Mouse (Mus musculus): ENCODE measurements around the gene Vmo1. TPM values are rescaled to one million over a fixed set of nuclear protein-coding genes. Genes with fewer than 3 reads are reported as not detected.
A peak's percentile ranks its signal among the peaks of the same experiment; 100 is the strongest.

The Vmo1 gene
- polyA plus RNA-seq (2012; ENCODE audit: insufficient read depth, insufficient read length, missing spikeins): not detected in 2 replicates

DNA sequence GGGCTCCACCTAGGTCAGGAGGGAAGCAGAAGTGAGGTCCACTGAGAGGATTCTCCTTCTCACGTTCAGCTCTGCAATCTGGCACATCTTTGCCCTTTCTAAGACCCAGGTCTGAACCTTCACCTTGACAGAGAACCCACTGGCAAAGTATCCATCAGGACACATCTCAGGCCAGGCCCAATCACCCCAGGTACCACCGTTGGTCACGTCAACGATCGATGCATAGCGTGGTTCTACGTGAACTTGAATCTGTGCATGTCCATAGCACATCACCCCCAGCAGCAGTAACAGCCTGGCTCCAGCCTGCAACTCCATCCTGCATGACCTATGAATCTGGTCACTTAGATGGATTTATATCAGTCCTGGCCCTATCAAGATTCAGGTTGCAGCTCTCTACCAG, at the start of gene Vmo1:
Gene Vmo1, minus strand, starts transcription at position 329 of the 400 bp plus-strand sequence.
- Histone ChIP-seq H3K4me3 (ENCODE audit: insufficient read depth, low read length) (no peak within 1 kb of the TSS), H3K27ac (ENCODE audit: insufficient read depth, low read depth, low read length) (no peak within 1 kb of the TSS), H3K4me1 (ENCODE audit: control insufficient read depth, insufficient read depth, low read length) (0 out of 2 replicates have a peak, but pooled peaks cover 3% of the 10 kb centered on the region)
- no peak for TF ChIP-seq POLR2A (IDR thresholded peaks at IDR 0.05; ENCODE audit: borderline replicate concordance, low read depth, low read length)
- TF ChIP-seq CTCF (IDR thresholded peaks at IDR 0.05; ENCODE audit: low read depth, low read length): no peak

GRCm38 (mm10) chr11:70563470-70564275, 49.3 kb upstream of the Vmo1 start:
- TF ChIP-seq POLR2A (IDR thresholded peaks at IDR 0.05; ENCODE audit: borderline replicate concordance, low read depth, low read length) (no peak), CTCF (IDR thresholded peaks at IDR 0.05; ENCODE audit: low read depth, low read length) (no peak)
- peak overlapping the region; percentile 73 for H3K27ac ChIP-seq (ENCODE audit: insufficient read depth, low read depth, low read length)

GRCm38 (mm10) chr11:70562995-70563469, 48.6 kb upstream of the Vmo1 start:
- peak overlapping the region; percentile 68 for H3K4me3 ChIP-seq (ENCODE audit: insufficient read depth, low read length)
- TF ChIP-seq CTCF (IDR thresholded peaks at IDR 0.05; ENCODE audit: low read depth, low read length) (no peak), POLR2A (IDR thresholded peaks at IDR 0.05; ENCODE audit: borderline replicate concordance, low read depth, low read length) (no peak)
- peaks cover 16% of the 10 kb centered on the region for H3K4me1 ChIP-seq (ENCODE audit: control insufficient read depth, insufficient read depth, low read length)
- H3K27ac ChIP-seq (ENCODE audit: insufficient read depth, low read depth, low read length): peak overlapping the region; percentile 73

More at GRCm38 (mm10) chr11:70563470-70564275, 49.3 kb upstream of the Vmo1 start:
- peak overlapping the region; percentile 68 for H3K4me3 ChIP-seq (ENCODE audit: insufficient read depth, low read length)
- peaks cover 21% of the 10 kb centered on the region for H3K4me1 ChIP-seq (ENCODE audit: control insufficient read depth, insufficient read depth, low read length)

DNA sequence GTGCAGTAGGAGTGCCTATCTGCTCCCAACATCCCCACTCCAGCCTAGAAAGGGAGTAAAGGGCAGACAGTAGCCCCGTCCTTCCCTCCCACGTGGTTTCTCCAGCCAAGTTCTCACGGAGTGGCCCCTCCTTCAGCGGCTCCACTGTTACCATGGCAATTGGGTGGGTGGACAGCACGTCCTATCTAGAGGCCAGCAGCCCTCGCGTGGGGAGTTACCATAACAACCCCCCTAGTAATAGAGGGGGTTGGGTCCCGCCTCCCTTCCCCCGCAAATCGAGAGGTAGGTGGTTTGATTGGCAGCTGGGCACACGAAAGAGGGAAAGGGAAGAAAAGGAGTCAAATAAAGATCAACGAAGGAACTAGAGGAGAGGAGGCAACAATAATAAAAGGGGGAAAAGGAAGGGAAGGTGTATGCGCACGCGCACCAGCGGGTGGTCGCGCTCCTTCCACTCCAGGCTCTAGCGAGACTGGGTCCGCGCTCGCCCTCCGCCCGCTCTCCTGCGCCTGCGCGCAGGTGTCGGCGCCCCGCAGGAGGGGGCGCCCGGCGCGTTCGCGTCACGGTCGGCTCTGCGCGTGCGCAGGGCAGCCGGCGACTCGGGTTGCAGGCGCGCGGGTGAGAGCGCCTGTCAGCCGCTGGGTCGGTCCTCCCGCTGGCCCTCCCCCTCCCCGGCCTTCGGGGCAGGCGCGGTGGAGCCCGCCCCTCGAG, 48.0 kb upstream of the Vmo1 start, which contains the start of gene Mink1:
Gene Mink1, plus strand, starts transcription at position 595 of the 708 bp plus-strand sequence.
- Histone ChIP-seq H3K27ac (ENCODE audit: insufficient read depth, low read depth, low read length) (peak within 1 kb of the TSS; percentile 73), H3K4me1 (ENCODE audit: control insufficient read depth, insufficient read depth, low read length) (peaks cover 13% of the 10 kb centered on the region), H3K4me3 (ENCODE audit: insufficient read depth, low read length) (peak within 1 kb of the TSS; percentile 68)
- TF ChIP-seq POLR2A (IDR thresholded peaks at IDR 0.05; ENCODE audit: borderline replicate concordance, low read depth, low read length): no peak
- TF ChIP-seq CTCF (IDR thresholded peaks at IDR 0.05; ENCODE audit: low read depth, low read length): no peak

DNA sequence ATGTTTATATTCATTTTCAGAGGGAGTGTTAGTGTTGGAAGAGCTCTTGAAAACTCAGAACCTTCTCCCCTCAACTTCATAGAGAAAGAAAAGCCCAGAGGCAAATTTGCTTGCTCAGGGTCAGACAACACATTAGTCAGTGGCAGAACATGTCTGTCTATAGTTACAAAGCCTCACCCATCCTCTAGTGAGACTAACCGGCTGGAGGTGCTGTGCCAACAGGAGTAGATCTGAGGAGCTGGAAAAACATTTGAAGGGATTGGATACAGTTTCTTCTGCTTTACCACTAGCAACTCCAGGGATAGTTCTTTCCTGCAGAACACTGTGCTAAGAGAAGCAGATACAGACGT, 47.5 kb upstream of the Vmo1 start:
- Histone ChIP-seq H3K4me3 (ENCODE audit: insufficient read depth, low read length) (peak overlapping the region; percentile 68), H3K27ac (ENCODE audit: insufficient read depth, low read depth, low read length) (no peak overlapping the region), H3K4me1 (ENCODE audit: control insufficient read depth, insufficient read depth, low read length) (peaks cover 13% of the 10 kb centered on the region)
- no peak for TF ChIP-seq CTCF (IDR thresholded peaks at IDR 0.05; ENCODE audit: low read depth, low read length)
- no peak for TF ChIP-seq POLR2A (IDR thresholded peaks at IDR 0.05; ENCODE audit: borderline replicate concordance, low read depth, low read length)

DNA sequence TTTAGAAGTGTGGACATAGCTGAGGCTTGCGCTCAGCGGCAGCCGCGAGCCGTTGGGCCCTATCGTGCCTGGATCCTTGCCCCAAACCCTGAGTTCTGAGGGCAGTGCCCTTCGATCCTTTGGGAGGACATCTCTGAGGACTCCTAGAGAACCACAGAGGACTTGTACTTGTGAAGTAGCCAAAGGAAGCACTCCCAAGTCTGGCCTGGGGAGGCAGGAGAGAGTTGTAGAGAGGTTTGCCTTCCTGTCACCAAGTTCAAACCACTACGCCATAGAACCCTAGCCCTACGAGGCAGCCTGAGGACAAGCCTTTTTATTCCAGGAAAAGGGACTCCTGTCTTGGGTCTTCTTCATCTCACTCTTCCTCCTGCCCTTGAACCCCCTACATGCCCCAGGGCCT, 43.1 kb upstream of the Vmo1 start:
- Histone ChIP-seq H3K4me3 (ENCODE audit: insufficient read depth, low read length) (no peak overlapping the region), H3K4me1 (ENCODE audit: control insufficient read depth, insufficient read depth, low read length) (no peaks in the 10 kb centered on the region), H3K27ac (ENCODE audit: insufficient read depth, low read depth, low read length) (no peak overlapping the region)
- TF ChIP-seq POLR2A (IDR thresholded peaks at IDR 0.05; ENCODE audit: borderline replicate concordance, low read depth, low read length) (no peak), CTCF (IDR thresholded peaks at IDR 0.05; ENCODE audit: low read depth, low read length) (no peak)

GRCm38 (mm10) chr11:70553940-70554339, 39.5 kb upstream of the Vmo1 start:
- H3K27ac ChIP-seq (ENCODE audit: insufficient read depth, low read depth, low read length): no peak overlapping the region
- TF ChIP-seq POLR2A (IDR thresholded peaks at IDR 0.05; ENCODE audit: borderline replicate concordance, low read depth, low read length): no peak
- no peak for TF ChIP-seq CTCF (IDR thresholded peaks at IDR 0.05; ENCODE audit: low read depth, low read length)
- no peak overlapping the region for H3K4me3 ChIP-seq (ENCODE audit: insufficient read depth, low read length)
- H3K4me1 ChIP-seq (ENCODE audit: control insufficient read depth, insufficient read depth, low read length): 0 out of 2 replicates have a peak, but pooled peaks cover 2% of the 10 kb centered on the region

- TF ChIP-seq POLR2A (IDR thresholded peaks at IDR 0.05; ENCODE audit: borderline replicate concordance, low read depth, low read length) (no peak), CTCF (IDR thresholded peaks at IDR 0.05; ENCODE audit: low read depth, low read length) (no peak)
- H3K4me3 ChIP-seq (ENCODE audit: insufficient read depth, low read length): no peak overlapping the region
- 0 out of 2 replicates have a peak, but pooled peaks cover 2% of the 10 kb centered on the region for H3K4me1 ChIP-seq (ENCODE audit: control insufficient read depth, insufficient read depth, low read length)
- H3K27ac ChIP-seq (ENCODE audit: insufficient read depth, low read depth, low read length): no peak overlapping the region
Measured at GRCm38 (mm10) chr11:70551526-70551925, 37.1 kb upstream of the Vmo1 start.

GRCm38 (mm10) chr11:70544496-70544895, 30.1 kb upstream of the Vmo1 start:
- Histone ChIP-seq H3K4me1 (ENCODE audit: control insufficient read depth, insufficient read depth, low read length) (peaks cover 7% of the 10 kb centered on the region; the same call in 1 of the 2 replicates), H3K27ac (ENCODE audit: insufficient read depth, low read depth, low read length) (no peak overlapping the region), H3K4me3 (ENCODE audit: insufficient read depth, low read length) (no peak overlapping the region)
- TF ChIP-seq POLR2A (IDR thresholded peaks at IDR 0.05; ENCODE audit: borderline replicate concordance, low read depth, low read length) (no peak), CTCF (IDR thresholded peaks at IDR 0.05; ENCODE audit: low read depth, low read length) (no peak)

Measured in bone marrow macrophage, adult 2 months (primary cell).